Mouse (Mus musculus) thymus, adult 2 months (tissue): ENCODE results near the gene Gm3248.
"Not testable (repeated sequence)": the region's sequence is repeated elsewhere in the genome, so short reads cannot be mapped to it uniquely, and the experiment has no call there.

Experiments
- CTCF ChIP-seq: fragments of 200-500 bp; IDR thresholded peaks from 2 replicates; pipeline ENCODE4 v1.5.1; 2012; ENCODE audit warnings: mild to moderate bottlenecking, control low read depth, low read length, moderate library complexity, borderline replicate concordance; ENCODE audit not compliant: control insufficient read depth, poor library complexity, insufficient read depth; ENCODE audit errors: extremely low read depth
- POLR2A ChIP-seq: fragments of 200-500 bp; IDR thresholded peaks from 2 replicates; pipeline ENCODE4 v1.6.1; 2012; ENCODE audit warnings: mild to moderate bottlenecking, low read length, control low read depth, moderate library complexity; ENCODE audit not compliant: control insufficient read depth, poor library complexity, insufficient read depth; ENCODE audit errors: extremely low read depth

DNA sequence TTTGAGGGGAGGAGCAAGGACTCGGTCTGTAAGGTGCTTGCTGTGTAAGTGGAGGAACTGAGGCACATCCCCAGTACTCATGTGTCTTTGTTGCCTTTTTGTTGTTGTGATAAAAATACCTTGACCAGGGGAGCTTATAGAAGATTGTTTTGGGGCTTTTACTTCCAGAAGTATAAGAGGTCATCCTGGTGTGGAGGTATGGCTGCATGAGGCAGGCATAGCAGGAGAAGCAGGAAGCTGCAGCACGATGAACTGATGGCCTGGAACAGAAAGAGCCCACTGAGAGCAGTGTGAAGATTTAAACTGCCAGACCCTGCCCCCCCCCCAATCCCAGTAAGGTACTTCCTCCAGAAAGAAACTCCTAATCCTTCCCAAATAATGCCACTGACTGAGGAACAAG lies 47.8 kb downstream of the Gm3248 start:
- TF ChIP-seq CTCF, POLR2A: not testable (repeated sequence)
